Mouse (Mus musculus) gastrocnemius, adult 2 months (tissue): Measurements from ENCODE around the gene Aldh1l1. TPM values are rescaled to one million over a fixed set of nuclear protein-coding genes. Genes with fewer than 3 reads are reported as not detected.
A peak's percentile ranks its signal among the peaks of the same experiment; 100 is the strongest.

ENCODE experiments used
- DNase-seq: peaks from one replicate; pipeline ENCODE4 v3.0.0; 2022
- H3K27ac ChIP-seq: fragments of 200-600 bp; 2 replicates; pipeline ENCODE4 v1.8.1; 2022; ENCODE audit warnings: mild to moderate bottlenecking
- H3K4me3 ChIP-seq: fragments of 200-600 bp; 2 replicates; pipeline ENCODE4 v1.8.1; 2022; ENCODE audit warnings: mild to moderate bottlenecking, moderate library complexity
- CTCF ChIP-seq: fragments of 200-600 bp; IDR thresholded peaks from 2 replicates; pipeline ENCODE4 v1.8.1; 2022; ENCODE audit warnings: antibody characterized with exemption, mild to moderate bottlenecking, moderate library complexity
- intact Hi-C: fragments of 180-260 bp; cut with DNase I; formaldehyde crosslinking; loops from one replicate; pipeline ENCODE4 v1.15.1; 2025
- total RNA-seq, 2 experiments: library from RNA; stranded (reverse); gene quantifications; 2 replicates each; pipeline ENCODE4 v1.2.3; 2021

Gene Aldh1l1
- total RNA-seq, 2 experiments from 2014 or later, result 3.6 to 5.3 TPM

DNA sequence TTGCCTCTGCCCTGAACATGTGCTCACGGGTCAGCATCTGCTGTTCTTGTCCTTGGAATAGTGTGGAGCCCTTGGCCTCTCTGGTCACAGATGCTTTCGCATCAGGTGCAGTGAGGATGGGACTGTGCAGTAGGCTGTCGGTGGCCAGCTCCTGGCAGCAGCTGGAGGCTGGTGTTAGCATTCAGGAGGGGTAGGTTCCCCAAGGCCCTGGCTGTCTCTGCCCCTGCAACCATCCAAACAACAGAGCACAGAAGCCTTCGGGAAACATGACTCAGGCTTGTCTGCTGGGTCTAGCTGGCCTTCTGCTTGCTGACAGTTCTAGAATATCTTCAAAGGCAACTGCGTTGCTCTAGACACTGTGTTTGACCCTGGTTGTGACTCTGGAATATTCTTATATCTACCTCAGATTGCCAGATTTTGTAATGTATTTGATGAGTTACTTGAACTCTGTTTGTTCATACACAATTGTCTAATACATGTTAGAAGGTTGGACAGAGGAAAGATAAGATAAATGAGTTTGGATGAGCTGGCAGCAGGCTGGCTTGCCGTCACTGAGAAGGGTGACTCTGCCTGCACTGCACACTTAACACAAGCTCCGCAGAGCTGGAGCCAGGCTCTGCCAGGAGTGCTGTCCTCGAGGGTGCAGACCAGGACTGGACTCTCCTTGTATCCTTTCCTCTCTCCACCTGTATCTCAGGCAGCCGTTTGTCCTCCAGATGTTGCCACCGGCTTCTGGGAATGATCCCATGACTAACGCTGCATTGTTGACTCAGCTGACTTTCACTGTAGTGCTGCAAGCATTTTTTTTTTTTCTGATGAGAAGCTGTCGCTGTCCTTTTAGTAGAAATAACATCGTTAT is 79.4 kb downstream of the Aldh1l1 start:
- no peak for DNase-seq
- Histone ChIP-seq H3K27ac (no peak overlapping the region), H3K4me3 (no peak overlapping the region)
- no peak for TF ChIP-seq CTCF
- intact Hi-C loops, result no loop called here

DNA sequence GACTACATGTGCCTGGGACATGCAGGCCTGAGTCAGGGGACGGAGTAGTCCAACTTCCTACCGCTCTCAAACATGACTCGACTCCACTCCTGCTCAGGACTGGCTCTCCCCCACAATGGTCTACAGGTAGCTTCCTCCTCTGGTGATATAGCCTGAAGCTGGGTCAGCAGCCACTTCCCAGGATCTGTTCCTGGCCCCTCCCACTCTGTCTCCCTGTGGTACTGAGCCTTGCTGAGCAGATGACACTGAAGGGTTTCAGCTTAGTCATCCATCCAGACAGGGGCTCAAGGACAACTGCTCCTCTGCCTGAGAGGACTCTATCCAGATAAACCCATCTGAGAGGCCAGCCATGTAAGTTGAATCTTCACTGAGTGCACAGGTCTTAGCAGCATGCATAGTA is 81.3 kb downstream of the Aldh1l1 start:
- TF ChIP-seq CTCF, result no peak
- Histone ChIP-seq H3K4me3 (no peak overlapping the region), H3K27ac (no peak overlapping the region)
- DNase-seq, result no peak
- intact Hi-C loops, result no loop called here

DNA sequence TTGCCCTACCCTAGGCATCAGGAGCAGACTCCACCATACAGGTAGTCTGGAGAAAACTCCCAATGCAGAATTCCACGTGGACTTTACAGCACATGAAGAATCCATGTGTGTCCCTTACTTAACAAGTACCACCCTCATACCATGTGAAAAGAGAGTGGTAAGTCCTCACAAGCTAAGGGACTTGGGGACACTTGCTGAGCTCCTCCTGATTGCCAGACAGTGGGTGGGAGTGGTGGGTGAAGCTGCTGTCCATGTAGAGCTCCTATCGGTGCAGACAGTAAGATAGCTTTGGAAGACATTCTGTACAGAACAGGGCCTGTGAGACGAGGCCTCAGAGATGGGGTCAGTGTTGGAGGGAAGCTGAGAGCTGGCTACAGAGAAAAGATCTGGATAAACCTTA is 81.7 kb downstream of the Aldh1l1 start:
- no peak overlapping the region for H3K27ac ChIP-seq
- no peak overlapping the region for H3K4me3 ChIP-seq
- intact Hi-C loops, result no loop called here
- TF ChIP-seq CTCF, result no peak
- no peak for DNase-seq

DNA sequence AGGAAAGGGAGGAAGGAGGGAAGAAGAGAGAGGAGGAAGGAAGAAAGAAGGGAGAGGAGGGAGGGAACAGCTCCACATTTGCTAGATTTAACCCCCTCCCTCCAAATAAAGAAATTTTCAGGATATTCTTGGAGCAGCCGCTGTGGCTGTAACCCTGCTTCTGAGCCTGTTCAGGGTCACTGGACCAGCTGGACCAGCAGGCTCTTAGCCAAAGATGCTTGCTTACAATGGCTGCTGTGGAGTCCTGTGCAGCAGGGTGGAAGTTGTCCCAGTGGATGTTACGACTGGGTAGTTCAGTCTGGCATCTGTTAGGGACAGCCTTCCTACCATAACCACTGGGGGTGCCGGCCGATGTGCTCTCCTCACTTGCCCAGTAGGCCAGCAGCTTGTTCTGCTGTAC is 82.5 kb downstream of the Aldh1l1 start:
- no peak for TF ChIP-seq CTCF
- intact Hi-C loops, result no loop called here
- no peak overlapping the region for H3K27ac ChIP-seq
- no peak for DNase-seq
- H3K4me3 ChIP-seq, result no peak overlapping the region

DNA sequence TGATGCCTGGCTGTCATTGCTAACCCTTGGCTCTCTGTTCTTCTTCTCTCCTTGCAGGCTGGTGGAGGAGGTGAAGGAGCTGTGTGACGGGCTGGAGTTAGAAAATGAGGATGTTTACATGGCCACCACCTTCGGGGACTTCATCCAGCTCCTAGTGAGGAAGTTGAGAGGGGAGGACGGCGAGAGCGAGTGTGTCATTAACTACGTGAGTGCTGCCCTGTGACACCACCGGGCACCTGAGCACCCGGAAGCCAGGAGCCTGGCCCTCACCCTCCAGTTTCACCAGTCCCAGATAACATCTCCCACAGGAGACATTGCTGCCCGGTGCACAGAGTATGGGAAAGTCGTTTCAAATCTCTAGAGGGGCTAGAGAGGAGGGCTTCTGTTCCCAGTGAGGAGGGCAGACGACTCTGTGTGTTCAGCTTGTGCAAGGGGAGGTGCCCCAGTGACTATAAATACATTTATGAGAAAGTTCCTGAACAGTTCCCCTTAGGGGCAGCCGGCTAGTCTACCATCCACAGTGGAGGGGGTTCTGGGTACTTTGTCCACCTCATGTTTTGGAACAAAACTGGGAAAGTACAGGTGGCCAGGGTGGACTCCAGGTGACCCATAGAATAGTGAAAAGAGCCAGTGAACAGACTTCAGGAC is 83.6 kb downstream of the Aldh1l1 start:
- no peak for TF ChIP-seq CTCF
- Histone ChIP-seq H3K27ac (no peak overlapping the region), H3K4me3 (no peak overlapping the region)
- DNase-seq, result no peak
- intact Hi-C loops, result no loop called here

DNA sequence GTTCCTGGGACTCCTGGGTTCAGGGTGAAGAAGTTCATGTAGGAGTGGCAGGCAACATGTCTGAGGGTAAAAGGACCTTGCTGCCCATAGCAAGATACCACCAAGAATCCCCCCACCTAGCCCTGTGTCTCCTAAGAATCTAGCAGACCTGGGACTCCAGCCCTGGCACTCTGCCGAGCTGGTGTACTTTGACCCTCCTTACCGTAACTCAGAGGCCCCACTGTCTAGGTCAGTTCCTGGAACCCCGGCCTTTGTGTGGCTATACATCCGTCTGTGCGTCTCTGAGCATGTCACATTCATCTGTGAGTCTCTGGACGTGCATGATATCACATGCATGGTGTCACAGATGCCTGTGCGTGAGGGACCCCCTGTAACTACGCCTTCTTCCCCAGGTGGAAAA is 84.2 kb downstream of the Aldh1l1 start:
- no peak overlapping the region for H3K4me3 ChIP-seq
- TF ChIP-seq CTCF, result no peak
- no peak for DNase-seq
- intact Hi-C loops, result no loop called here
- H3K27ac ChIP-seq, result no peak overlapping the region

DNA sequence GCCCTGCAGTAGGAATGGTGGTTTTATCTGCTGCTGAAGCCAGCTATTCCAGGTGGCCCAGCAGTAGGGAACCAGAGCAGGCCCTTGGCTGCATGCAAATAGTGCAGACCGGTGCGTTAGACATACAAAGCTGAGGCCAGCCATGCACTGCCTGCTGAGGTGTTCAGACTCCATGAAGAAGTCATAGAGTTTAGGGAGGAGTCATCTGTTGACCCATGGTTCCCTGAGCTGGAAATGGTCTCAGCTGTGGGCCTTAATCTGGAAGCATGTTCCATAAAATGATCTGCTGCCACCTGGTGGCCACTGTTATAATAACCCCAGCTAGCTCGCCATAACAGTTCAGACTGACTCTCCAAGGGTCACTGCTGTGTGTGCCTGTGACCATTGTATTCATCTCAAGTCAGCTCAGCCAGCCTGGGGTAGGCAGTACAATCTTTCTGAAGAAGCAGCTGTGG is 89.1 kb downstream of the Aldh1l1 start:
- H3K27ac ChIP-seq, result peak overlapping the region; percentile 36; the same call in 1 of the 2 replicates
- DNase-seq, result peak; percentile 87
- peak; percentile 89 for TF ChIP-seq CTCF
- H3K4me3 ChIP-seq, result no peak overlapping the region
- intact Hi-C loops, result loop anchor here (2.0 to 5.0 kb wide), 2 partner anchors 36 to 128 kb away; no protein-coding TSS in a partner anchor

DNA sequence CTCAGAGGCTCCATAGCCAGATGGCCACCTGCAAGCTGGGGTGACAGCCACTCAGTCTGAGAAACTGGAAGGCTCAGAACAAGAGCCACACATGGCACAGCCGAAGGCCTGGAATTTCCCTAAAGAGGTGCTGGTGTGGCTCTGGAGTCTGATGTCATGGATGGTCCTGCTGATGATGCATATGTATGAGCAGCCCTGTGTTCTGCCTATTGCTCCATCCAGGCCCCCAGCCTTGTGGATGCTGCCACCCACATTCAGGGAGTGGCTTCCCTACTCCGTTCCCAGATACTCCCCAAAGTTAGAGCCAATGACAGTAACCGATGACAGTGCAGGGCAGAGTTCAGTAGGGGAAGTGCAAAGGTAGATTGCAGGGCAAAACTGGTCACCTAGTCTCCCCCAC is 91.9 kb downstream of the Aldh1l1 start:
- no peak for TF ChIP-seq CTCF
- intact Hi-C loops, result loop anchor here (5.0 kb wide), 1 partner anchor 131 kb away; no protein-coding TSS in a partner anchor
- Histone ChIP-seq H3K4me3 (no peak overlapping the region), H3K27ac (no peak overlapping the region)
- no peak for DNase-seq

DNA sequence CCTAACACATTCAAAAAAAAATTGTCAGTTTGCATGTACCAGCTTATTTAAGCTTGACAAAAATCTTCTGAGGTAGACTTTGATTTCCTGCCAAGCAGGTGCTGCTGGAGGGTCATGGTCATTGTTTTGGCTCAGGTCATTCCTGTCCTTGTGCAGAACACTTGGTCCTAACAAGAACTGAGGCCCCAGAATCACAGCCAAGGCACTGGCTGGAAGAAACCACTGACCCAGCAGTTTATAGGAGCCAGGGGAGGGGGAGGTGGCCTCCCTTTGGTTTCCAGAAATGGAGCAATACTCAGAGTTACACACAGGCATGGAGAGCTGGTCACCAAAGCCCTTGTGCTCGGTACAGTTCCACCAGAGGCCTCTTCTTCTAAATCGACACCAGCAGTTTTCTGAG is 96.1 kb downstream of the Aldh1l1 start:
- no peak overlapping the region for H3K4me3 ChIP-seq
- H3K27ac ChIP-seq, result peak overlapping the region; percentile 43; the same call in 1 of the 2 replicates
- no peak for TF ChIP-seq CTCF
- intact Hi-C loops, result no loop called here
- peak; percentile 49 for DNase-seq

DNA sequence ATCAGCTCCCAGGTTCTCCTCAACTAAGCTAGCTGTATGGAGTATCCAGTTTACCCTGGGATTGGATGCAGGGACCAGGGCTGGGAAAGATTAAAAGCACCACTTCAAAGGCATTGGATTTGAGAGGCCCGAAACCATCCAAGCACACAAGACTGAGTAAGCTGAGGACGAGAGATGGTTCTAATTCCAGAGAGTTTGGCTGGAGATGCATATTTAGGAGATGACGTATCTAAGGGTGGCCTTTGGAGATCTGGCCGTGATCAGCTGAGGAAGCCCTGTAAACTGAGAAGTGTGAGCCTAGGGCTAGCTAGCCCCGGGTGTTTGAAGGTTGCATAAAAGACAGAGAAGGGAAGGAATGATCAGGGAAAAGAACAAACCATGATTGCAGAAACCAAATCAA is 101.9 kb downstream of the Aldh1l1 start:
- Histone ChIP-seq H3K27ac (peak overlapping the region; percentile 93), H3K4me3 (no peak overlapping the region)
- TF ChIP-seq CTCF, result no peak
- DNase-seq, result peak; percentile 59
- intact Hi-C loops, result no loop called here

DNA sequence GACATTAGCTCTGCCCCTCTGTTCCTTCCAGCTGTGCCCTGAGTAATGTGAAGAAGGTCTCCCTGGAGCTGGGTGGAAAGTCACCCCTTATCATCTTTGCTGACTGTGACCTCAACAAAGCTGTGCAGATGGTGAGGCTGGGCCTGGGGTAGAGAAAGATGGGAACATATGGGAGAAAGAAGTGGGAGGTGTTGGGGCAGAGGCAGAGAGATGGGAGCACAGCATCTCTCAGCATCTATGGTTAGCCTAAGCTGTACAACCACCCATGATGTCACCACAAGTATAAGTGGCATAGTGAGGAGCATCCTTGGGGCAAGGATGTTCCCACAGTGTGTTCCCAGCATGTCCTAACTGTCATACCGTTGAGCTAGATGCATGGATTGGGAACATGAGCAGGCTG is 104.5 kb downstream of the Aldh1l1 start:
- intact Hi-C loops, result no loop called here

DNA sequence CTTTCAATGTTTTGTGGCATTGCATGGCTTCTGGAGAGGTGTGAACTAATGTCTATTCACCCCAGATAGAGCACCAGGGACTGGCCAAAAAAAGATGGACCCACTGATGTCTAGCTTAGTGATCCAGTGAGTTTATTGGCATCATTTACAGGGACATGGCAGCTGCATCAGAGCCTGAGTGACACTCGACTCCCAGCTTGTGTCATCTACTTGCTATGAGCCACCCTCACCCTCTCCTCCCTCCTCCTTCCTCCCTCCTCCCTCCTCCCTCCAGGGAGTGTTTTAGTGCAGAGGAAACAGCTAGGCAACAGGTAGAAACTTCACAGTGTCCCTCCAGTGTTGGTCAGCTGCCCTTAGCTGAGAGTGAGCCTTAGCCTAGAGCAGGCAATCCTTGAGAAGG is 108.7 kb downstream of the Aldh1l1 start:
- no peak overlapping the region for H3K4me3 ChIP-seq
- peak; percentile 56 for DNase-seq
- intact Hi-C loops, result no loop called here
- TF ChIP-seq CTCF, result no peak
- H3K27ac ChIP-seq, result peak overlapping the region; percentile 98

More for the DNA sequence above, 104.5 kb downstream of the Aldh1l1 start:
- Histone ChIP-seq H3K27ac (no peak overlapping the region), H3K4me3 (no peak overlapping the region)
- DNase-seq, result no peak
- TF ChIP-seq CTCF, result no peak

DNA sequence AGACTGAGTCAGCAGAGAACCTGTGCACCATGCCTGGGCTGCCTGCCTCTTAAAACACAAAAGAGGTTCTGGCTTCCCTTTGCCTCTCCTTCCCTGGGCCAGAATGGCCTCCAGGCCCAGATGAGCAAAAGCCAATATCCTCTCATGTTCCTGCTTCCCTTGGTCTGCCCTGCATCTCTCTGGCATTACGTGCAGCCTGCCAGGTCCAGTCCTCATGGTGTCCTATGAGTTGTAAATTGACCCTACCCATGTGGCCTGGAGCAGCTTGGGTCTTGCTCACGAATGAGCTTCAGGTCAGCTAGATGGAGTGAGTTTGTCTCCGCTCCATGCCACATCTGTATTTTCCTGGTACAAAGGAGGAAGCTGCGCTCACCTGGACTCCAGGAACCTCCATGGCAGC is 110.8 kb downstream of the Aldh1l1 start:
- peak; percentile 57 for DNase-seq
- no peak for TF ChIP-seq CTCF
- intact Hi-C loops, result no loop called here
- H3K27ac ChIP-seq, result peak overlapping the region; percentile 98
- H3K4me3 ChIP-seq, result no peak overlapping the region
